Mouse (Mus musculus) bone marrow macrophage, adult 2 months (primary cell): ENCODE measurements around the gene Runx1.

Experiments
- CTCF ChIP-seq: IDR thresholded peaks from 2 replicates; pipeline ENCODE4 v1.5.1; 2012; ENCODE audit warnings: low read depth, mild to moderate bottlenecking, low read length, moderate library complexity
- POLR2A ChIP-seq: IDR thresholded peaks from 2 replicates; pipeline ENCODE4 v1.6.1; 2012; ENCODE audit warnings: mild to moderate bottlenecking, low read depth, low read length, borderline replicate concordance

- no peak for TF ChIP-seq POLR2A
- no peak for TF ChIP-seq CTCF
These were observed 228.3 kb downstream of the Runx1 start for GRCm38 (mm10) chr16:92597655-92598054.
